7 mouse cellular contexts compared by ENCODE assay signal in genomic region chr5:142920311-142921073, GRCm38 (mm10). TPM values are rescaled to one million over a fixed set of nuclear protein-coding genes. Genes with fewer than 3 reads are reported as not detected.
DNase-seq lines count a peak whose midpoint lies in the region; ATAC-seq lines count a peak whose summit lies in the region.

No protein-coding gene starts in this region.

- H3K27ac ChIP-seq in brown adipose tissue, adult 24 weeks (replicated peaks; ENCODE audit: low read depth, low read length) = peak overlapping the region; percentile 91
- H3K27ac ChIP-seq in heart, embryonic 12.5 days (ENCODE audit: poor library complexity, severe bottlenecking) = peak overlapping the region; percentile 78

- peaks cover 14% of the 10 kb centered on the region for H3K4me1 ChIP-seq in brown adipose tissue, adult 24 weeks (ENCODE audit: control insufficient read depth, insufficient read depth, insufficient read length, low read length)
- H3K4me1 ChIP-seq in heart, embryonic 12.5 days (replicated peaks) = peaks cover 21% of the 10 kb centered on the region

- WGBS in heart, embryonic 12.5 days = 18% methylated on average over 8 of the region's 8 CpGs

- no peaks in the 10 kb centered on the region for H3K36me3 ChIP-seq in heart, embryonic 12.5 days

- H3K4me2 ChIP-seq in heart, embryonic 12.5 days = peak overlapping the region; percentile 20

- H3K27me3 ChIP-seq in heart, embryonic 12.5 days (replicated peaks) = no peaks in the 10 kb centered on the region

- no peaks in the 10 kb centered on the region for H3K9me3 ChIP-seq in heart, embryonic 12.5 days (replicated peaks)

- peak; percentile 78 for DNase-seq in Muller cell, postnatal 12 days (ENCODE audit: inconsistent ontology term)
- peak; percentile 53 to 75 for DNase-seq in kidney, postnatal 4 days
- DNase-seq in urinary bladder, postnatal 36 days (ENCODE audit: low spot score in 2 of 2) = peak; percentile 78 to 89
- DNase-seq in retina, embryonic 14.5 days (ENCODE audit: low spot score) = no peak

- H3K4me3 ChIP-seq in brown adipose tissue, adult 24 weeks (ENCODE audit: insufficient read depth, low read depth, low read length) = no peak overlapping the region
- H3K4me3 ChIP-seq in heart, embryonic 12.5 days = no peak overlapping the region

- no peak overlapping the region for H3K9ac ChIP-seq in heart, embryonic 12.5 days

- ATAC-seq in heart, embryonic 12.5 days (ENCODE audit: insufficient number of reproducible peaks, low FRiP score) = peak; percentile 93
- peak; percentile 99 for ATAC-seq in monocyte, adult 5-6 weeks (replicated peaks; ENCODE audit: insufficient number of reproducible peaks, low FRiP score, low TSS enrichment, poor library complexity, severe bottlenecking)

RNA-seq across cellular contexts. Expression of gene Actb, which starts 13.9 kb away (rescaled TPM):
- 1,228 and 1,297 TPM in 2 replicates for polyA plus RNA-seq in brown adipose tissue, adult 24 weeks (2012; ENCODE audit: insufficient read depth, insufficient read length, missing spikeins)
- 6,292 and 6,382 TPM in 2 replicates for polyA plus RNA-seq in heart, embryonic 12.5 days (2016; fragmentation: Nextera tagmentation; extraction: Ambion mirVana)
- total RNA-seq in monocyte, adult 5-6 weeks (2017) = 6,587 to 7,071 TPM (median 6,776 TPM) in 3 replicates

RNA-seq across cellular contexts. Expression of gene Fbxl18, which starts 25.3 kb away (rescaled TPM):
- 2.7 and 2.9 TPM in 2 replicates for polyA plus RNA-seq in brown adipose tissue, adult 24 weeks (2012; ENCODE audit: insufficient read depth, insufficient read length, missing spikeins)
- 11.5 and 12.9 TPM in 2 replicates for polyA plus RNA-seq in heart, embryonic 12.5 days (2016; fragmentation: Nextera tagmentation; extraction: Ambion mirVana)
- total RNA-seq in monocyte, adult 5-6 weeks (2017) = 1.6 to 3.6 TPM (median 2.3 TPM) in 3 replicates

RNA-seq across cellular contexts. Expression of gene Fscn1, which starts 39.7 kb away (rescaled TPM):
- polyA plus RNA-seq in brown adipose tissue, adult 24 weeks (2012; ENCODE audit: insufficient read depth, insufficient read length, missing spikeins) = 9.1 and 16.2 TPM in 2 replicates
- 201 and 205 TPM in 2 replicates for polyA plus RNA-seq in heart, embryonic 12.5 days (2016; fragmentation: Nextera tagmentation; extraction: Ambion mirVana)
- 1.2 TPM in 1 of 3 replicates, not detected in the others for total RNA-seq in monocyte, adult 5-6 weeks (2017)

Comparison
In these comparisons a context has a peak if more than half of its experiments do, and no peak if none do; other contexts are left out.
1. RNA of gene Fscn1, which starts 39.7 kb away (polyA plus RNA-seq): 201 to 205 TPM in heart, embryonic 12.5 days; 9.1 to 16.2 TPM in brown adipose tissue, adult 24 weeks; every median in the first group is over 10 times any median in the second.